Mouse (Mus musculus): ENCODE data around the gene Gm20388. TPM values are rescaled to one million over a fixed set of nuclear protein-coding genes. Genes with fewer than 3 reads are reported as not detected.

Gm20388 gene
- total RNA-seq, 2 experiments from 2014 or later, result 1.3 to 8.5 TPM

DNA sequence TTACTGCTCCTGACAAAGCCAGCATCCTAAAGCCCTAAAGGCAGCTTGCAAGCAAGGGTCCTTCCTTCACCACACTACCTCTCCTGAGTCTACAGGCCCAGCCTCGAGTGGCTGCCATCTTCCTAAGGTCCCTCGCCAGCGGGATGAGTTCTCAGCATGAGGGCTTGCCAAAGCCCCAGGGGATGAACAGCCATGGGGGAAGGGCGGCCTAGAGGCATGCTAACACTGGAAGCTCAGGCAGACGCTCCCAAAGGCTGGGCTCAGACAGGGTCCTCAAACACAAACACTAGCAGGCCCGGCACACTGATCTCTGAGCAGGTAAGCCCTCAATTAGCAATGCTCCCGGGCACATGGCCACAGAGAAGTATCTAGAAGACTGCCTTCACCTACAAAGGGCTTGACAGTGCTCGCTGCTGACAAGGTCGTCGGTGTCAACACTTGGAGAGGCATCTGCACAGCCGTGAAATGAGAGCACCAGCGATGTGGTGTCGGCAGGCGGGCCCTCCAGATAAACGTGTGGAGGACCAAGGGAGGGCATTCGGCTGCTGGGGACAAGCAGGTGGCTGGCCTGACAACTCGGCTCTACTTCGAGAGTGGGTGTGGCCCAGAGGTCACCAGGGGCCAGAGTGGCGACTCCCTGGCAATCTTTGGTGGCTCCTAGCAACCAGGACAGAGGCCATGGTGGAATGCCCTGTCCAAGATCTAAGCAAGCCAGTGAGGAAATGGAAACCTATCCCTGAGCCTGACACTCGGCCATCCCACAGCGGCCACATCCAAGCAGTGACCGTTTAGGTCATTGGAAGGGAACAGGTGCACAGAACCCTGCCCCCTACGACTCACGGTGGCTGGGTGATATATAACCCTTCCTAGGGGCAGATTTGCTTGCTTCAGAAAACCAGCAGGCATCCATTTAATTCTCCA lies 1640.7 kb downstream of the Gm20388 start:
- no peak for DNase-seq (ENCODE audit: low spot score in 2 of 2)

GRCm38 (mm10) chr8:121552506-121552905 lies 1641.9 kb downstream of the Gm20388 start:
- DNase-seq (ENCODE audit: low spot score in 2 of 2), result no peak

GRCm38 (mm10) chr8:121553831-121554475 lies 1643.3 kb downstream of the Gm20388 start:
- no peak for DNase-seq (ENCODE audit: low spot score in 2 of 2)

DNA sequence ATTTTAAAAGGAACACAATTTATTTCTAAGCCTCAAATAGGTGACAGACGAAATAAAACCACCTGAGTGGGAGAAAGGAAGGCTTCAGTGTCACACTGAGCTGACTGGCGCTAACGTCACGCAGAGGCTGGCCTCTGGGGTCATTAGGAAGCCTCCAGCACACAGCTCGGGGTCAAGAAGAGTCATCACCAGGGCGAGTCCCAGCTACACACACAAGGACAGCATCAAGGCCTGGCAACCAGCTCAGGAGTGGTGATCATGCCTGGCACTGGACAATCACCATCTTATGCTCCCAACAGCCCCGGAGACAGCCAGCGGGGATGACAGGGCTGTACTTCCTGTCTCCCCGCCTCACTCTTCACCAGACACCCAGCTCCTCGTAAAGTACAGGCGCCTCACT lies 1647.1 kb downstream of the Gm20388 start:
- no peak for DNase-seq (ENCODE audit: low spot score in 2 of 2)

GRCm38 (mm10) chr8:121558538-121558937 lies 1647.9 kb downstream of the Gm20388 start:
- no peak for DNase-seq (ENCODE audit: low spot score in 2 of 2)

DNA sequence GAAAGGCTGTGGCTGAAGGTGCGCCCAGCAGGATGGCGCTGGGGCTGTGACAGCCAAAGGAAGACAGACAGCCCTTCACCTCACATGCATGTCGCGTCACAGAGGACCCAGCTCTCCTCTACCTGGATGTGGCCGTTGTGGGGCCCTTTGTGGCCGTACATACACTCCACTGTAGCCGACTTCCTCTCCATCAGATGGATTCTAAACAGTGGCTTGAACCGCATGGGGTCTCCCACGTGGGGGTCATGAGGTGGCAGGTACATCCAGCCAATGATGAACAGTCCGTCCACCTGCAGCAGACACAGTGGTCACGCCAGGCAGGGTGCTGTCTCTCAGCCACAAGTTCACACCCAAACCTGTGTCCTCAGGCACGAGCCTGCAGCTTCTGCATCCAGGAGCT lies 1649.2 kb downstream of the Gm20388 start:
- no peak for DNase-seq (ENCODE audit: low spot score in 2 of 2)

DNA sequence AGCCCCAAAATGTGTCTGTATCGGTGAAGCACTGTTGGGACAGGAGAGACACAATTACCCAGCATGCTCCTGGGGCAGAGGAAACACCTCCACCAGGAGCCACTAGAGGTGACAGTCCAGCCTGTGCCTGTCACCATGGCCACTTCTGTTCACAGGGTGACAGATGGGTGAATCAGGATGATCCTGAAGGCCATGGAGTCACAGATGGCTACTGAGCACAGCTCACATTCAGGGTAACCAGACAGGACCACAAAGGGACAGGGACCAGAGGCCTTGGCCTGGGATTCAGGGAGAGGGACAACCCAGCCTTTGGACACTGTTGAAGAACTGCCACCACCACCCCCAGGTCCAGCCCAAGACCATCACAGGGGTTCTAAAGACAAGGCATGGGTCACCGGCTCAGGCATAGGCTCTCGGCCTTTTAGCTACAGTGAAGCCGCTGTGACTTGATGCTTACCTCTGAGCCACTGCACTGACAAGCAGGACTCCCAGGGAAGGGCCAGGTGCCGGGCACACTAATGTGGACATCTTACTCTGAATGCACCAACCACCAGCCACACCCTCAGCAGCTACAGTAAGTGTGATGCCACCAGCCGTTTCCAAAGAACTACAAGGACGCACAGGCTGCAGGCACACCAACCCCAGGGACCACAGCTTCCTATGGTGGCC lies 1649.9 kb downstream of the Gm20388 start:
- DNase-seq (ENCODE audit: low spot score in 2 of 2), result no peak

DNA sequence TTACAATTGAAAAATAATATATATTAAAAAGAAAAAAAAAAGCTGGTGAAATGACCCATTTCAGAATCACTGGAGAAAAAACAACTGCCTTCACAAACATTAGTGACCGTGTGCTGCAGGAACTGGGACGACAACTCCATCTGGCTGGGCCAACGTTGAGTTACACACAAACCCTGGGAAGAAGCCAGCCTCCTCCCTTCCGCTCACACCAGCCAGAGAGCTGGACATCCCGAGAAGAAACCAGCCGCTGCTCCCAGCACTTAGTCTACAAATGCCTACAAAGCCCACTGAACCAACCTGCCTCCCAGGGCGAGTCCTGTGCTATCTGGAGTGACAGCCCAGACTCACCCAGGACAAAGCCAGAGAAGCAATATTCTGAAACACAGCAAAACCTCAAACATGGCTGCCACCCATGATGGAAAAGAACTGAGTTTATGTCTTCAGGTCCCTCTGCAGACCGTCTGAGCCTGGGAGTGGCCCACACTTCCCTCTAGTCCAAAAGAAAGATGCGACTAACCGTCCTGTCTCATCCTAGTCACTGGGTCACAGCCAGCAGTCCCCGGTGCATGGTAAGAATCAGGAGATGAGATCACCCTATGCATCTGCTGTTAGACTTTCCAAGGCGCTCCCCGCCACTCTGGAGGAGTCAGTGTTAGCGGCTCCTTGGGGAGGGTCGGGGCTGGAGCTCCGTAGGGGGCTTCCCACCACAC lies 1651.2 kb downstream of the Gm20388 start:
- DNase-seq (ENCODE audit: low spot score in 2 of 2), result no peak

DNA sequence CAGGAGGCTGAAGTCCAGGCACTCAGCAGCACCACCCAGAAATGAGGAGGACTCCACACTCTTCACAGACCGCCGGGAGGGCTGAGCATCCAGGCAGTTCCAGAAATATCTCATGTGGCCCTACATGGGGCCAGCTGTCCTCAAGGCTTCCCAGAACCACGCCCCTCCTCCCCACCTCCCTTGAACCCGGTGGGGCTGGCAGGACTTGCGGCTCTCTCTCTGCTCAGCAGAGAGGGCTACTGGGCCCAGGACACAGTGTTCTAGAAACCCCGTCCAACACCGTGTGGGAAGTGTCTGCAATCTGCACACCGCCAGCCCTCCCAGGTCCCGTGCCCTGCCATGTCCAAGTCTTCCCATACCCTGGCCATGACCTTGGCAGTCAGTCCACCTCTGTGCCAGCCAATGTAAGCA lies 1652.3 kb downstream of the Gm20388 start:
- DNase-seq (ENCODE audit: low spot score in 2 of 2), result no peak

GRCm38 (mm10) chr8:121563701-121564100 lies 1653.1 kb downstream of the Gm20388 start:
- no peak for DNase-seq (ENCODE audit: low spot score in 2 of 2)

GRCm38 (mm10) chr8:121568321-121568720 lies 1657.7 kb downstream of the Gm20388 start:
- DNase-seq (ENCODE audit: low spot score in 2 of 2), result no peak

GRCm38 (mm10) chr8:121570335-121570734 lies 1659.7 kb downstream of the Gm20388 start:
- no peak for DNase-seq (ENCODE audit: low spot score in 2 of 2)

DNA sequence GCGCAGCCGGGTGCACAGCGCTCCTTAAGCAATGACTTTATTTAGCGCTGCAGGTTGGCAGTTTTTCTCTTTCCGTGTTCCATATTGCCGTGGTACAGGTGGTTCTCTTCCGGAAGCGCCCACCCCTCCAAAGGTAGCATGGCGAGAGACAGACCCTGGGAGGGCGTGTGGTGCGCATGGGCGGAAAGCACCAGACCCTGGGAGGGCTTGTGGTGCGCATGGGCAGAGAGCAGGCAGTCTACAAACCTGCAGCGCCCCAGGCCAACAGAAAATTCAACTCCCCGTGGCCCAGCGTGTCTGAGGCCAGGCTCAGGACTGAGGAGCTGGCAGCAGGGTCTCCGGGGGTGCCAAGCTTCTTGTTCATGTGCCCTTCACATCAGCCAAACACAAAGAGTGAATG lies 1660.2 kb downstream of the Gm20388 start:
- no peak for DNase-seq (ENCODE audit: low spot score in 2 of 2)

GRCm38 (mm10) chr8:121572121-121572520 lies 1661.5 kb downstream of the Gm20388 start:
- DNase-seq (ENCODE audit: low spot score in 2 of 2), result no peak

GRCm38 (mm10) chr8:121573275-121573674 lies 1662.6 kb downstream of the Gm20388 start:
- DNase-seq (ENCODE audit: low spot score in 2 of 2), result peak; percentile 81 to 82

- DNase-seq (ENCODE audit: low spot score in 2 of 2), result no peak
Measured at GRCm38 (mm10) chr8:121575661-121576060, 1665.0 kb downstream of the Gm20388 start.

- DNase-seq (ENCODE audit: low spot score in 2 of 2), result no peak
Measured at GRCm38 (mm10) chr8:121577751-121578675, 1667.4 kb downstream of the Gm20388 start.

DNA sequence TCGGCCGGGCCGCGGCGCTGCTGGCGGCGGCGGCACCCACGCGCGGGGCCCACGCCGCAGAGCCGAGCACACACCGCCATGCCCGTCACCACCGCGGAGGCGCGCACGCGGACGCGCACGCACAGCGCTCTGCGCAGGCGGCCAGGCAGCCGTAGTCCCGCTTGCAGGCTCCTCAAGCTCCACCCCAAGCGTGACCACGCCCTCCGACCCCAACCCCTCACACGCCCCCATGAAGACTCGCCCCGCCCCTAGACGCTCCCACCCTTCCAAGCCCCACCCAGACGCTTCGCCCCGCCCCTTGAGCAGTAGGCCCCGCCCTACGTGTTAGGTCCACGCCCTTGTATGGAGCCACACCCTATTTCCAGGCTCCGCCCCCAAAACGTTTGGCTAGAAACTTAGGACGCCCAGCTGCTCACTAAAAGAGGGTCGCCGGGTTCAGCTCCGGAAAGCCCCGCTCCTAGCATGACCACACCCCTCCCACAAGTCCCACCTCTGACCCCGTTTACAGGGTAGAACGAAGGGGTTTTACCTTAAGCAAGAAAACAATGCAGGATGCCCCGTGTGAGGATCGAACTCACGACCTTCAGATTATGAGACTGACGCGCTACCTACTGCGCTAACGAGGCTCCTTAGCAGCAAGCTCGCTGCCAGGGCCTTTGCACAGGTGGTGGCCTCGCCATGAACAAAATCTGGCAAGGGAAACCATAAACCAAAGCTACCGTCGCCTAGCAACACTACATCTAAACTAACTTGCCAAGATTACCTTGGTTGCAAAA lies 1668.2 kb downstream of the Gm20388 start, which contains the start of gene Fbxo31:
TSS of gene Fbxo31 (minus strand) at position 131 of the 776 bp plus-strand sequence.
- DNase-seq (ENCODE audit: low spot score in 2 of 2), result peak; percentile 91 to 92

GRCm38 (mm10) chr8:121580465-121580864 lies 1669.8 kb downstream of the Gm20388 start:
- no peak for DNase-seq (ENCODE audit: low spot score in 2 of 2)

Data from adrenal gland, adult 18-20 months (tissue).